In the genomic region with DNA sequence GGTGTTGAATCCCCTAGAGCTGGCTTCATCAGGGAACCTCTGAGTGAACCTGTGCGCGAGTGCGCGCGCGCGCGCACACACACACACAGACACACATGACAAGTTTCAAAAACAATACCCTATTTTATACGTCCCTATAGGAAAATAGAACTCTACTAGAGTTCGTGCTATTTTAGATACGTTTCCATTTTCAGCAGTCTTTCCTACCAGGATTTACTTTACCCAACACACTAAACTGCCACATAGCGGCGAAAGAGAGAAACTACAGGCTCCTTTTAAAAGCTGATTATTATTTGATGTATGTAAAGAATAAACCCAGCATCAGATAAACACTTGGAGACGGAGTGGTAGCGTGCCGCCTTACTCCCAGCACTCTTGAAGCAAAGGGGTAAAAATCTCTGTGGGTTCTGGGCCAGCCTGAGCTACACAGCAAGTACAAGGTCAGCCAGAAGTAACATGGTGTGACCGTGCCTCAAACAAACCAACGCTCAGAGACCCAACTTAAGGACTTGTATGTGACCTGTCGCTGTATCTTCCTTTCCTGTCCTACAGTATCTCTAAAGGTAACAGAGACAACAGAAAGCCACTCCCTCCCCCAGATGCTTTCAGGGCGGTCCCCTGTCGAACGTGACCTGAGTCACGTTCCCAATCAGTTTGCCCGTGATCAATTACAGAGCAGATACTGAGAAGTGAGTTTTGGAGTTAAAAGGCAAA, we compare ENCODE assay signal across 8 mouse cellular contexts. TPM values are rescaled to one million over a fixed set of nuclear protein-coding genes. Genes with fewer than 3 reads are reported as not detected.
DNase-seq lines count a peak whose midpoint lies in the region; ATAC-seq lines count a peak whose summit lies in the region.

No protein-coding gene starts in this region.

- intact Hi-C loops in left cerebral cortex, postnatal 25 days (cut with DNase I): loop anchor here (2.0 kb wide), 2 partner anchors 45 to 543 kb away; no protein-coding TSS in a partner anchor

- H3K36me3 ChIP-seq in forebrain, embryonic 14.5 days (ENCODE audit: control insufficient read depth, insufficient read depth, low read length): no peaks in the 10 kb centered on the region
- no peaks in the 10 kb centered on the region for H3K36me3 ChIP-seq in kidney, embryonic 16.5 days (ENCODE audit: insufficient read depth, low read length)
- no peaks in the 10 kb centered on the region for H3K36me3 ChIP-seq in midbrain, embryonic 10.5 days

- H3K27me3 ChIP-seq in forebrain, embryonic 14.5 days (replicated peaks; ENCODE audit: control insufficient read depth, insufficient read depth, low read length): no peaks in the 10 kb centered on the region
- H3K27me3 ChIP-seq in kidney, embryonic 16.5 days (ENCODE audit: insufficient read depth, low read length): no peaks in the 10 kb centered on the region
- H3K27me3 ChIP-seq in midbrain, embryonic 10.5 days (ENCODE audit: low read depth, poor library complexity, severe bottlenecking): no peaks in the 10 kb centered on the region

- no peaks in the 10 kb centered on the region for H3K9me3 ChIP-seq in forebrain, embryonic 14.5 days (replicated peaks; ENCODE audit: control insufficient read depth, low read length)
- no peaks in the 10 kb centered on the region for H3K9me3 ChIP-seq in kidney, embryonic 16.5 days (ENCODE audit: low read length)
- no peaks in the 10 kb centered on the region for H3K9me3 ChIP-seq in midbrain, embryonic 10.5 days (replicated peaks)

- 7% methylated on average over 24 of the region's 24 CpGs for WGBS in forebrain, embryonic 14.5 days
- 10% methylated on average over 24 of the region's 24 CpGs for WGBS in kidney, embryonic 16.5 days
- 4% methylated on average over 24 of the region's 24 CpGs for WGBS in midbrain, embryonic 10.5 days

- peak overlapping the region; percentile 39 for H3K4me3 ChIP-seq in forebrain, embryonic 14.5 days (ENCODE audit: low read depth, low read length)
- H3K4me3 ChIP-seq in kidney, embryonic 16.5 days (ENCODE audit: low read length): peak overlapping the region; percentile 32
- H3K4me3 ChIP-seq in midbrain, embryonic 10.5 days: peak overlapping the region; percentile 41

- no peak; the same call in 1 of the 2 replicates for ATAC-seq in forebrain, embryonic 14.5 days
- no peak for ATAC-seq in kidney, embryonic 16.5 days (ENCODE audit: low FRiP score, low TSS enrichment)

- DNase-seq in left cerebral cortex, postnatal 25 days (ENCODE audit: low spot score in 2 of 2): peak; percentile 28 to 60
- no peak for DNase-seq in left cerebral cortex, adult 11 months (ENCODE audit: low spot score)
- DNase-seq in ZHBTc4 (ENCODE audit: low read depth, low spot score): peak; percentile 67
- peak; percentile 86 for DNase-seq in forebrain, embryonic 14.5 days (ENCODE audit: low spot score)
- peak; percentile 47 for DNase-seq in midbrain, embryonic 10.5 days (ENCODE audit: low spot score)
- DNase-seq in gastrocnemius, adult 8-10 months (ENCODE audit: low spot score in 2 of 2): no peak
- no peak for DNase-seq in spleen, adult 12 weeks (ENCODE audit: low spot score)

- peak overlapping the region; percentile 1; the same call in 1 of the 2 replicates for H3K9ac ChIP-seq in forebrain, embryonic 14.5 days (ENCODE audit: low read length)
- 0 out of 2 replicates have a peak overlapping the region, but pooled peaks have one; percentile 7 for H3K9ac ChIP-seq in kidney, embryonic 16.5 days (replicated peaks; ENCODE audit: low read length)

- peak overlapping the region; percentile 23; the same call in 1 of the 2 replicates for H3K27ac ChIP-seq in forebrain, embryonic 14.5 days (ENCODE audit: low read depth, low read length)
- peak overlapping the region; percentile 51 for H3K27ac ChIP-seq in kidney, embryonic 16.5 days (ENCODE audit: low read length)
- peak overlapping the region; percentile 82 for H3K27ac ChIP-seq in midbrain, embryonic 10.5 days (replicated peaks)

- H3K4me1 ChIP-seq in forebrain, embryonic 14.5 days (ENCODE audit: control insufficient read depth, insufficient read depth, low read length): peaks cover 8% of the 10 kb centered on the region; the same call in 1 of the 2 replicates
- peaks cover 13% of the 10 kb centered on the region for H3K4me1 ChIP-seq in kidney, embryonic 16.5 days (ENCODE audit: insufficient read depth, low read length)
- peaks cover 52% of the 10 kb centered on the region for H3K4me1 ChIP-seq in midbrain, embryonic 10.5 days

- H3K4me2 ChIP-seq in forebrain, embryonic 14.5 days (ENCODE audit: low read length): peak overlapping the region; percentile 60
- peak overlapping the region; percentile 58 for H3K4me2 ChIP-seq in kidney, embryonic 16.5 days (replicated peaks; ENCODE audit: low read depth, low read length)

RNA-seq across cellular contexts. Expression of gene Cln6, which starts 10.5 kb away (rescaled TPM):
- total RNA-seq in left cerebral cortex, postnatal 25 days (2021): 10 to 100 TPM in 1 of 2 experiments, 1 to 10 TPM in 1; 9.2 to 10.5 TPM
- 3.8 and 4.9 TPM in 2 replicates for polyA plus RNA-seq in forebrain, embryonic 14.5 days (2014; fragmentation: Nextera tagmentation; extraction: Ambion mirVana)
- 26.4 and 31.3 TPM in 2 replicates for polyA plus RNA-seq in kidney, embryonic 16.5 days (2015; fragmentation: Nextera tagmentation; extraction: Ambion mirVana)
- 10.2 and 13.3 TPM in 2 replicates for polyA plus RNA-seq in midbrain, embryonic 10.5 days (2016; fragmentation: Nextera tagmentation; extraction: Ambion mirVana)
- 10 to 100 TPM; 17.1 to 21.8 (median 19.9) TPM for total RNA-seq in gastrocnemius, adult 8-10 months (2022)

RNA-seq across cellular contexts. Expression of gene Fem1b, which starts 16.4 kb away (rescaled TPM):
- 100 to 1,000 TPM; 103 to 115 TPM for total RNA-seq in left cerebral cortex, postnatal 25 days (2021)
- polyA plus RNA-seq in forebrain, embryonic 14.5 days (2014; fragmentation: Nextera tagmentation; extraction: Ambion mirVana): 57.8 and 60.8 TPM in 2 replicates
- 23.1 and 23.5 TPM in 2 replicates for polyA plus RNA-seq in kidney, embryonic 16.5 days (2015; fragmentation: Nextera tagmentation; extraction: Ambion mirVana)
- 34.5 and 41.0 TPM in 2 replicates for polyA plus RNA-seq in midbrain, embryonic 10.5 days (2016; fragmentation: Nextera tagmentation; extraction: Ambion mirVana)
- total RNA-seq in gastrocnemius, adult 8-10 months (2022): 10 to 100 TPM; 11.7 to 15.2 (median 13.0) TPM

RNA-seq across cellular contexts. Expression of gene Calml4, which starts 29.8 kb away (rescaled TPM):
- total RNA-seq in left cerebral cortex, postnatal 25 days (2021): 1 to 10 TPM; 1.4 to 2.7 TPM
- 12.0 and 12.9 TPM in 2 replicates for polyA plus RNA-seq in forebrain, embryonic 14.5 days (2014; fragmentation: Nextera tagmentation; extraction: Ambion mirVana)
- 140 and 154 TPM in 2 replicates for polyA plus RNA-seq in kidney, embryonic 16.5 days (2015; fragmentation: Nextera tagmentation; extraction: Ambion mirVana)
- polyA plus RNA-seq in midbrain, embryonic 10.5 days (2016; fragmentation: Nextera tagmentation; extraction: Ambion mirVana): 0.36 and 0.60 TPM in 2 replicates
- 1 to 10 TPM in 3 of 4 experiments, under 1 TPM in 1; 0.86 to 1.9 (median 1.4) TPM for total RNA-seq in gastrocnemius, adult 8-10 months (2022)

Comparison
In these comparisons a context has a peak if more than half of its experiments do, and no peak if none do; other contexts are left out.
1. DNase-seq: peak in left cerebral cortex, postnatal 25 days (2 of 2), ZHBTc4 (single experiment), forebrain, embryonic 14.5 days (single experiment) and midbrain, embryonic 10.5 days (single experiment); none in left cerebral cortex, adult 11 months (single experiment), gastrocnemius, adult 8-10 months (0 of 2) and spleen, adult 12 weeks (single experiment).
2. H3K27ac ChIP-seq: peak in every context shown above with its lines; median percentile 82 in midbrain, embryonic 10.5 days; 51 in kidney, embryonic 16.5 days; 23 in forebrain, embryonic 14.5 days.
3. RNA of gene Calml4, which starts 29.8 kb away (polyA plus RNA-seq): 140 to 154 TPM in kidney, embryonic 16.5 days; 12.0 to 12.9 TPM in forebrain, embryonic 14.5 days and 0.36 to 0.60 TPM in midbrain, embryonic 10.5 days; every median in the first group is over 10 times any median in the second.
4. Peak in every context shown above with its lines, with median percentiles within 50 percentile points of each other: H3K4me3 ChIP-seq.